Mouse (Mus musculus) embryonic facial prominence, embryonic 11.5 days (tissue): ENCODE results near the gene Cldn34b1. TPM values are rescaled to one million over a fixed set of nuclear protein-coding genes. Genes with fewer than 3 reads are reported as not detected.
"Not testable (repeated sequence)": the region's sequence is repeated elsewhere in the genome, so short reads cannot be mapped to it uniquely, and the experiment has no call there.

ENCODE experiments used
- ATAC-seq: fragments of 200-750 bp; cut with Nextera tagmentation; replicated peaks from 2 replicates; pipeline ENCODE4 v1.8.0; 2017; ENCODE audit warnings: low read depth; ENCODE audit not compliant: insufficient number of reproducible peaks, low FRiP score, low TSS enrichment
- DNase-seq: peaks from one replicate; pipeline ENCODE4 v3.0.0-alpha.2; 2015; ENCODE audit warnings: low spot score
- H3K27ac ChIP-seq: fragments of 300-500 bp; sonication (generic); replicated peaks from 2 replicates; pipeline ENCODE4 v1.5.1; 2014; ENCODE audit warnings: mild to moderate bottlenecking, low read depth, low read length, control low read depth
- H3K27me3 ChIP-seq: fragments of 300-500 bp; sonication (generic); 2 replicates; pipeline ENCODE4 v1.6.1; 2014; ENCODE audit warnings: mild to moderate bottlenecking, low read length, moderate library complexity, mixed read lengths; ENCODE audit not compliant: control insufficient read depth, insufficient read depth
- H3K36me3 ChIP-seq: fragments of 300-500 bp; sonication (generic); replicated peaks from 2 replicates; pipeline ENCODE4 v1.6.1; 2014; ENCODE audit warnings: low read depth, mild to moderate bottlenecking, low read length, moderate library complexity, mixed read lengths; ENCODE audit not compliant: control insufficient read depth, insufficient read depth
- H3K4me1 ChIP-seq: fragments of 300-500 bp; sonication (generic); 2 replicates; pipeline ENCODE4 v1.6.1; 2014; ENCODE audit warnings: low read length, mixed read lengths; ENCODE audit not compliant: control insufficient read depth, insufficient read depth
- H3K4me2 ChIP-seq: fragments of 300-500 bp; sonication (generic); 2 replicates; pipeline ENCODE4 v1.6.1; 2014; ENCODE audit warnings: low read depth, mild to moderate bottlenecking, control low read depth, low read length, moderate library complexity
- H3K4me3 ChIP-seq: fragments of 300-500 bp; sonication (generic); 2 replicates; pipeline ENCODE4 v1.5.1; 2014; ENCODE audit warnings: low read depth, low read length, control low read depth
- H3K9ac ChIP-seq: fragments of 300-500 bp; sonication (generic); replicated peaks from 2 replicates; pipeline ENCODE4 v1.6.1; 2014; ENCODE audit warnings: mild to moderate bottlenecking, control low read depth, low read length
- H3K9me3 ChIP-seq: fragments of 300-500 bp; sonication (generic); replicated peaks from 2 replicates; pipeline ENCODE4 v1.6.1; 2016; ENCODE audit warnings: mild to moderate bottlenecking, low read length, inconsistent platforms, mixed read lengths; ENCODE audit not compliant: control insufficient read depth
- WGBS: fragments of 180-500 bp; shearing (Covaris S2); extraction: QIAGEN DNeasy Blood & Tissue Kit; methylation state at CpG from one replicate; pipeline ENCODE4 v1.1.7; 2014; 5-methylcytosine and 5-hydroxymethylcytosine counted together
- polyA plus RNA-seq: library from polyadenylated mRNA; unstranded; fragments of >200 nt; fragmentation: Nextera tagmentation; extraction: Ambion mirVana; gene quantifications from 2 replicates; pipeline ENCODE4 v1.2.1, GENCODE M21; 2014

Gene Cldn34b1
- polyA plus RNA-seq: not detected in 2 replicates

DNA sequence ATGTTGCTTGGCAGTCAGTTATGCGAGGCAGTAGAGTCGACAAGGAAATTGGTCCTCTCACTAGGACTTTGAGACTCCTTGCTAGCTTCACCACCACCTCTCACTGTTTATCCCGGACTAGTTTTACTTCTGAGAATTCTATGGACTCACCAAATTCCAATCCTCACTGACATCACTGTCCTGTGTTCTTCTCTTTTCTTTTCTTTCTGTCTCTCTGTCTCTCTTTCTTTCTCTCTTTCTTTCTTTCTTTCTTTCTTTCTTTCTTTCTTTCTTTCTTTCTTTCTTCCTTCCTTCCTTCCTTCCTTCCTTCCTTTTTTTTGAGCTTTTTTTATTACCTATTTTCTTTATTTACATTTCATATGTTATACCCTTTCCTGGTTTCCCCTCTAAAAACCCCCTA is at the start of gene Cldn34b1:
Gene Cldn34b1, minus strand, starts transcription at position 101 of the 400 bp plus-strand sequence.
- not testable (repeated sequence) for ATAC-seq, H3K4me1 ChIP-seq, H3K36me3 ChIP-seq, H3K9ac ChIP-seq, H3K27ac ChIP-seq, DNase-seq, H3K4me2 ChIP-seq, H3K9me3 ChIP-seq, H3K27me3 ChIP-seq, H3K4me3 ChIP-seq
- 94% methylated on average over 3 of the region's 3 CpGs for WGBS

DNA sequence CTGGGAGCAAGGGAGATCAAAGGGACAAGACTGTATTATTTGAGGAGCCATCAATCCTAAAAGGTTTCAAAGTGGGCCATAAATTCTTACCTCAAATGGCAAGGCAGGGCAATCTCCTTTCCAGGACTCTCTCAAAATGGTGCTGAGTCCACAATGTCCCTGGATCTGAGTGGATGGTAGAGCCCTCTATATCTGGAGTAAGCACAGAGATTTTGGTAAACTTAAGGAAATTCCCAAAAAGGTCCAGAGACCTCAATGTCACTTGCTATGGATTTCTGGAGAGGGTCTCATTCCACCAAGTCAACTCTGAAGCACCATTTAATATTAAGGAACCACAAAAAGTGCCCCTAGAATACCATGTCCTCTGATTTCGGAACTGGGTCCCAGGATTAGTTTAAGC is 45.8 kb upstream of the Cldn34b1 start, which contains the start of gene Magea6:
Gene Magea6, minus strand, starts transcription at position 101 of the 400 bp plus-strand sequence.
- H3K4me2 ChIP-seq, H3K9me3 ChIP-seq, H3K27me3 ChIP-seq, DNase-seq, H3K36me3 ChIP-seq, H3K4me1 ChIP-seq, H3K27ac ChIP-seq, H3K4me3 ChIP-seq, ATAC-seq, H3K9ac ChIP-seq: not testable (repeated sequence)
- WGBS: 67% methylated on average over 1 of the region's 1 CpGs

Other genes starting within 250 kb of the Cldn34b1 start
- not detected in 2 replicates for gene Magea6, start 45.7 kb upstream of the Cldn34b1 start, polyA plus RNA-seq
- not detected in 2 replicates for gene Magea3, start 59.2 kb upstream of the Cldn34b1 start, polyA plus RNA-seq
- not detected in 2 replicates for gene Magea8, start 105.6 kb upstream of the Cldn34b1 start, polyA plus RNA-seq
- not detected in 2 replicates for gene Magea5, start 172.9 kb upstream of the Cldn34b1 start, polyA plus RNA-seq
- not detected in 2 replicates for gene Magea1, start 199.5 kb upstream of the Cldn34b1 start, polyA plus RNA-seq
- 0.21 TPM in 1 of 2 replicates, not detected in the other for gene Magea2, start 203.4 kb upstream of the Cldn34b1 start, polyA plus RNA-seq
- not detected in 2 replicates for gene Cldn34b2, start 238.1 kb upstream of the Cldn34b1 start, polyA plus RNA-seq